Mouse (Mus musculus): ENCODE data around the gene Cep72.

DNA sequence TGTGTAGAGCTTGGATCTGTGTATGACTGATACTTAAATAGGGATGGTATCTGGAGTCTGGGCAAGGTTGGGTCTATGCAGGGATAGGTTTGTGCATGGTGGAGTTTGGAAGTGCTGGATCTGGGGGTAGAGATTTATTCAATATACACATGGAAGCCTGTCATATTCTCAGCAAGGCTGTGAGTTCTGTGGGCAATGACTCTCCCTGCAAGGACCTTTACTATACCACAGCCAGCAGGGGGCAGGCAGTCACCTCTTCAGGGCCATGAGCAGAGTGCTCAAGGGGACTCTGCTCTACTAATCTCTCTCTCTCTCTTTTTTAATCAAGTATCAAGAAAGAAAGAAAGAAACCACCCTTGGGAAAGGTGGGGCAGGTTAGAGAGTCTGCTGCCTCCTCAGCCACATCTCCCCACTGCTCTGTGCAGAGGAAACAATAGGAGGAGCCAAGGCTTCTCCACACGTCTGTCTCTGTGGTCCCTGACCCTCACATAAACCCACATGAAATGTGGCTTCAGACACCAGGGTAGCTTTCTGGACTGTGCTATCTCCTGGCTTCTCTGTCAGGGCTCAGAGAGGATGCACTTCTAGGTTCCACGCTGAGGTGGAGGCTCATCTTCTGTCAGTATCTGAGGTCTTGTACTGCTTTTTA, 34.7 kb upstream of the Cep72 start:
- no peak for TF ChIP-seq TCF12 (IDR thresholded peaks at IDR 0.05; ENCODE audit: low read depth, low read length)
- no peak for TF ChIP-seq HCFC1 (IDR thresholded peaks at IDR 0.05; ENCODE audit: low read depth, low read length)
- peak; percentile 51 to 80 for TF ChIP-seq CTCF (conservative IDR thresholded peaks at IDR 0.05 in 1 of 2, IDR thresholded peaks at IDR 0.05 in 1 of 2; ENCODE audit: low read depth in 2 of 2, low read length in 2 of 2)
- TF ChIP-seq TBP (conservative IDR thresholded peaks at IDR 0.05; ENCODE audit: low read depth, low read length) = no peak
- no peak for TF ChIP-seq MXI1 (IDR thresholded peaks at IDR 0.05; ENCODE audit: low read depth, low read length)
- TF ChIP-seq POLR2A (IDR thresholded peaks at IDR 0.05; ENCODE audit: low read depth, low read length) = no peak
- TF ChIP-seq ETS1 (conservative IDR thresholded peaks at IDR 0.05; ENCODE audit: low read depth, low read length) = no peak
- no peak for TF ChIP-seq MEF2A (IDR thresholded peaks at IDR 0.05; ENCODE audit: borderline replicate concordance, low read depth, low read length)
- no peak for TF ChIP-seq USF2 (conservative IDR thresholded peaks at IDR 0.05; ENCODE audit: low read depth, low read length)
